Mouse (Mus musculus) forebrain, embryonic 13.5 days (tissue): ENCODE data around the gene Nsg2. TPM values are rescaled to one million over a fixed set of nuclear protein-coding genes. Genes with fewer than 3 reads are reported as not detected.
A peak's percentile ranks its signal among the peaks of the same experiment; 100 is the strongest.

Experiments
- ATAC-seq: fragments of 200-750 bp; cut with Nextera tagmentation; 2 replicates; pipeline ENCODE4 v1.8.0; 2017
- H3K27ac ChIP-seq: fragments of 300-500 bp; sonication (generic); 2 replicates; pipeline ENCODE4 v1.5.1; 2015; ENCODE audit warnings: inconsistent platforms, mild to moderate bottlenecking, moderate library complexity
- H3K27me3 ChIP-seq: fragments of 300-500 bp; sonication (generic); 2 replicates; pipeline ENCODE4 v1.6.1; 2015; ENCODE audit warnings: mild to moderate bottlenecking, inconsistent platforms
- H3K36me3 ChIP-seq: fragments of 300-500 bp; sonication (generic); 2 replicates; pipeline ENCODE4 v1.6.1; 2015; ENCODE audit warnings: mild to moderate bottlenecking, inconsistent platforms; ENCODE audit not compliant: poor library complexity, severe bottlenecking
- H3K4me1 ChIP-seq: fragments of 300-500 bp; sonication (generic); 2 replicates; pipeline ENCODE4 v1.6.1; 2015; ENCODE audit warnings: inconsistent platforms
- H3K4me2 ChIP-seq: fragments of 300-500 bp; sonication (generic); 2 replicates; pipeline ENCODE4 v1.6.1; 2015; ENCODE audit warnings: inconsistent platforms, mild to moderate bottlenecking, moderate library complexity
- H3K4me3 ChIP-seq: fragments of 300-500 bp; sonication (generic); 2 replicates; pipeline ENCODE4 v1.5.1; 2015; ENCODE audit warnings: mild to moderate bottlenecking, inconsistent platforms
- H3K9ac ChIP-seq: fragments of 300-500 bp; sonication (generic); 2 replicates; pipeline ENCODE4 v1.6.1; 2015; ENCODE audit warnings: mild to moderate bottlenecking, inconsistent platforms
- H3K9me3 ChIP-seq: fragments of 300-500 bp; sonication (generic); replicated peaks from 2 replicates; pipeline ENCODE4 v1.6.1; 2016; ENCODE audit warnings: inconsistent platforms
- WGBS: fragments of 180-500 bp; shearing (Covaris S2); methylation state at CpG from one replicate; pipeline ENCODE4 v1.1.7; 2015; 5-methylcytosine and 5-hydroxymethylcytosine counted together
- polyA plus RNA-seq: library from polyadenylated mRNA; unstranded; fragments of >200 nt; fragmentation: Nextera tagmentation; extraction: Ambion mirVana; gene quantifications from 2 replicates; pipeline ENCODE4 v1.2.1, GENCODE M21; 2015

The Nsg2 gene
- polyA plus RNA-seq, 1 experiment from 2014 or later, result 358 TPM

GRCm38 (mm10) chr11:32018201-32018600 lies 17.9 kb downstream of the Nsg2 start:
- Histone ChIP-seq H3K27ac (peak overlapping the region; percentile 96), H3K4me3 (no peak overlapping the region), H3K4me1 (peaks cover 83% of the 10 kb centered on the region), H3K36me3 (peaks cover 69% of the 10 kb centered on the region), H3K9ac (peak overlapping the region; percentile 56), H3K27me3 (no peaks in the 10 kb centered on the region), H3K4me2 (peak overlapping the region; percentile 25; the same call in 1 of the 2 replicates), H3K9me3 (no peaks in the 10 kb centered on the region)
- 31% methylated on average over 4 of the region's 4 CpGs for WGBS
- ATAC-seq, result no peak

- ATAC-seq, result peak; percentile 80
- Histone ChIP-seq H3K36me3 (peaks cover 57% of the 10 kb centered on the region), H3K4me3 (no peak overlapping the region), H3K4me2 (peak overlapping the region; percentile 48), H3K27me3 (no peaks in the 10 kb centered on the region), H3K4me1 (peaks cover 91% of the 10 kb centered on the region), H3K9ac (peak overlapping the region; percentile 60), H3K27ac (peak overlapping the region; percentile 96), H3K9me3 (no peaks in the 10 kb centered on the region)
- WGBS, result 13% methylated on average over 8 of the region's 8 CpGs
These were observed 20.0 kb downstream of the Nsg2 start for GRCm38 (mm10) chr11:32020031-32020965.

- Histone ChIP-seq H3K9me3 (no peaks in the 10 kb centered on the region), H3K36me3 (peaks cover 38% of the 10 kb centered on the region; the same call in 1 of the 2 replicates), H3K4me2 (peak overlapping the region; percentile 17; the same call in 1 of the 2 replicates), H3K9ac (0 out of 2 replicates have a peak overlapping the region, but pooled peaks have one; percentile 18), H3K4me3 (no peak overlapping the region), H3K4me1 (peaks cover 82% of the 10 kb centered on the region), H3K27ac (peak overlapping the region; percentile 82), H3K27me3 (no peaks in the 10 kb centered on the region)
- 65% methylated on average over 5 of the region's 5 CpGs for WGBS
- no peak for ATAC-seq
These were observed 26.4 kb downstream of the Nsg2 start for GRCm38 (mm10) chr11:32026634-32027033.

GRCm38 (mm10) chr11:32027474-32028342 lies 27.4 kb downstream of the Nsg2 start:
- Histone ChIP-seq H3K4me2 (peak overlapping the region; percentile 36), H3K9ac (peak overlapping the region; percentile 47), H3K27me3 (no peaks in the 10 kb centered on the region), H3K4me3 (no peak overlapping the region), H3K4me1 (peaks cover 85% of the 10 kb centered on the region), H3K36me3 (peaks cover 28% of the 10 kb centered on the region; the same call in 1 of the 2 replicates), H3K9me3 (no peaks in the 10 kb centered on the region), H3K27ac (peak overlapping the region; percentile 82)
- peak; percentile 96 for ATAC-seq
- WGBS, result 27% methylated on average over 7 of the region's 7 CpGs

- 0 out of 2 replicates have a peak overlapping the region, but pooled peaks have one; percentile 7 for H3K4me2 ChIP-seq
- H3K9me3 ChIP-seq, result no peaks in the 10 kb centered on the region
- no peaks in the 10 kb centered on the region for H3K27me3 ChIP-seq
- no peak overlapping the region for H3K4me3 ChIP-seq
- peak overlapping the region; percentile 77 for H3K27ac ChIP-seq
- ATAC-seq, result no peak
- peaks cover 24% of the 10 kb centered on the region; the same call in 1 of the 2 replicates for H3K36me3 ChIP-seq
- H3K9ac ChIP-seq, result no peak overlapping the region
- peaks cover 82% of the 10 kb centered on the region for H3K4me1 ChIP-seq
- WGBS, result 88% methylated on average over 3 of the region's 3 CpGs
These were observed 28.3 kb downstream of the Nsg2 start for GRCm38 (mm10) chr11:32028605-32029004.

- no peak for ATAC-seq
- Histone ChIP-seq H3K27me3 (no peaks in the 10 kb centered on the region), H3K4me2 (no peak overlapping the region), H3K36me3 (peaks cover 24% of the 10 kb centered on the region; the same call in 1 of the 2 replicates), H3K9me3 (no peaks in the 10 kb centered on the region), H3K4me3 (no peak overlapping the region), H3K9ac (no peak overlapping the region), H3K4me1 (peaks cover 78% of the 10 kb centered on the region), H3K27ac (peak overlapping the region; percentile 61)
- 92% methylated on average over 5 of the region's 5 CpGs for WGBS
These were observed 29.1 kb downstream of the Nsg2 start for GRCm38 (mm10) chr11:32029356-32029755.

GRCm38 (mm10) chr11:32031396-32031795 lies 31.1 kb downstream of the Nsg2 start:
- no peak overlapping the region for H3K9ac ChIP-seq
- ATAC-seq, result no peak
- H3K4me1 ChIP-seq, result peaks cover 67% of the 10 kb centered on the region
- H3K9me3 ChIP-seq, result no peaks in the 10 kb centered on the region
- no peak overlapping the region for H3K4me3 ChIP-seq
- 90% methylated on average over 4 of the region's 4 CpGs for WGBS
- H3K4me2 ChIP-seq, result no peak overlapping the region
- H3K27me3 ChIP-seq, result no peaks in the 10 kb centered on the region
- H3K27ac ChIP-seq, result 0 out of 2 replicates have a peak overlapping the region, but pooled peaks have one; percentile 11
- peaks cover 24% of the 10 kb centered on the region; the same call in 1 of the 2 replicates for H3K36me3 ChIP-seq

- no peak overlapping the region for H3K9ac ChIP-seq
- H3K4me1 ChIP-seq, result peaks cover 60% of the 10 kb centered on the region
- no peaks in the 10 kb centered on the region for H3K27me3 ChIP-seq
- 84% methylated on average over 9 of the region's 9 CpGs for WGBS
- H3K27ac ChIP-seq, result no peak overlapping the region; the same call in 1 of the 2 replicates
- H3K4me3 ChIP-seq, result no peak overlapping the region
- H3K4me2 ChIP-seq, result no peak overlapping the region
- peaks cover 24% of the 10 kb centered on the region; the same call in 1 of the 2 replicates for H3K36me3 ChIP-seq
- H3K9me3 ChIP-seq, result no peaks in the 10 kb centered on the region
- ATAC-seq, result no peak
These were observed 31.8 kb downstream of the Nsg2 start for GRCm38 (mm10) chr11:32032053-32032452.

GRCm38 (mm10) chr11:32035831-32036230 lies 35.6 kb downstream of the Nsg2 start:
- H3K36me3 ChIP-seq, result peaks cover 15% of the 10 kb centered on the region; the same call in 1 of the 2 replicates
- H3K27ac ChIP-seq, result no peak overlapping the region; the same call in 1 of the 2 replicates
- no peak overlapping the region for H3K4me3 ChIP-seq
- 0 out of 2 replicates have a peak overlapping the region, but pooled peaks have one; percentile 7 for H3K9ac ChIP-seq
- H3K4me2 ChIP-seq, result no peak overlapping the region
- no peaks in the 10 kb centered on the region for H3K9me3 ChIP-seq
- H3K27me3 ChIP-seq, result no peaks in the 10 kb centered on the region
- H3K4me1 ChIP-seq, result peaks cover 53% of the 10 kb centered on the region
- no peak for ATAC-seq
- 83% methylated on average over 5 of the region's 5 CpGs for WGBS

GRCm38 (mm10) chr11:32039656-32040055 lies 39.4 kb downstream of the Nsg2 start:
- no peaks in the 10 kb centered on the region for H3K9me3 ChIP-seq
- no peak overlapping the region for H3K4me2 ChIP-seq
- peaks cover 29% of the 10 kb centered on the region for H3K4me1 ChIP-seq
- peak overlapping the region; percentile 57; the same call in 1 of the 2 replicates for H3K27ac ChIP-seq
- peaks cover 13% of the 10 kb centered on the region; the same call in 1 of the 2 replicates for H3K36me3 ChIP-seq
- no peak overlapping the region for H3K9ac ChIP-seq
- H3K27me3 ChIP-seq, result no peaks in the 10 kb centered on the region
- no peak overlapping the region for H3K4me3 ChIP-seq
- ATAC-seq, result no peak
- WGBS, result 74% methylated on average over 4 of the region's 4 CpGs

- WGBS, result 82% methylated on average over 11 of the region's 11 CpGs
- no peak overlapping the region for H3K9ac ChIP-seq
These were observed 57.1 kb downstream of the Nsg2 start for GRCm38 (mm10) chr11:32057389-32057788.

More at GRCm38 (mm10) chr11:32057389-32057788, 57.1 kb downstream of the Nsg2 start:
- ATAC-seq, result peak; percentile 22; the same call in 1 of the 2 replicates
- H3K36me3 ChIP-seq, result peaks cover 49% of the 10 kb centered on the region
- H3K4me2 ChIP-seq, result no peak overlapping the region
- H3K4me3 ChIP-seq, result no peak overlapping the region
- peak overlapping the region; percentile 21; the same call in 1 of the 2 replicates for H3K27ac ChIP-seq
- H3K9me3 ChIP-seq, result no peaks in the 10 kb centered on the region
- H3K4me1 ChIP-seq, result peaks cover 38% of the 10 kb centered on the region
- H3K27me3 ChIP-seq, result no peaks in the 10 kb centered on the region
